Mouse (Mus musculus) regulatory T cell (primary cell): Measurements from ENCODE around the gene Rln3.

Experiments used
- in situ Hi-C: fragments of 300-600 bp; cut with MboI, MseI; formaldehyde crosslinking; loops from one replicate; pipeline ENCODE4 v1.15.1; 2025; ENCODE audit warnings: high pct_unique_total_duplicates

Rln3 gene

DNA sequence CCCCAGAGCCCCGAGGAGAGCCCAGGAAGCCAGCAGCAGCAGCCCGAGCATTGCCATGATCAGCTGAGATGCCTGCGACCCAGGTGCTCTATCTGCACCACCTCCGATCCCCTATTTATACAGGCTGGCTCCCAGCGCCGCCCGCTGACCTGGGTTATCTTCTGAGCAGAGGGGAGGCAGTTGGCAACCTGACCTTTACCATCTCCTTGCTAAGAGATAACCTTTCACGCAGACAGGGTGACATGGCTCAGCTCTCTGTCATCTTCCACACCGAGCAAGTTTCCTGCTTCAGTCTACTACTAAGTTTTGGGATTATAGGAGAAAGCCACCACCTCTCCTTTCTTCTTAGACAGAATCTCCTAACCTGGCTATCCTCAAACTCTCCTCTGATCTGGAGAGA lies at the start of gene Rln3:
TSS of gene Rln3 (minus strand) at position 101 of the 400 bp plus-strand sequence.
- in situ Hi-C loops, result loop anchor here (5.0 kb wide), 1 partner anchor 47 kb away; no protein-coding TSS in a partner anchor

DNA sequence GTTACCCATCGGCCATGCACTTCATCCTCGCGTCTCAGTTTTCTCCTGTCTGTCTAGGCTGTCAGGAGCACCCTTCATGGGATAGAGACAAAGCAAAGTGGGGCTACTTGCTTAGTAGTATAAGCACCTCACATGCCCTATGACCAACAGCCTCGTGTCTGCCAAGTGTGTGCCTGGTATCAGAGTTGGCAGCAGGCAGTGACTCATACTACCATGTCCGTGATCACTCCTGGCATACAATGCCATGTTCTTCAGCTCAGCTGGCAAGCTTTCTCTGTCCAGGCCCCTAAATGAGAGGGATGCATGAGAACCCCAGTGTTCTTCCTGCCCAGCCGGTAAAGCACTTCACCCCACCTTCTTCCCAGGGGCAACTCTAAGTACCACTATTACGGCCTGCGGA lies 45.8 kb upstream of the Rln3 start:
- in situ Hi-C loops, result loop anchor here (5.0 kb wide), 1 partner anchor 48 kb away; the partner anchor contains the start of genes Il27ra and Rln3

DNA sequence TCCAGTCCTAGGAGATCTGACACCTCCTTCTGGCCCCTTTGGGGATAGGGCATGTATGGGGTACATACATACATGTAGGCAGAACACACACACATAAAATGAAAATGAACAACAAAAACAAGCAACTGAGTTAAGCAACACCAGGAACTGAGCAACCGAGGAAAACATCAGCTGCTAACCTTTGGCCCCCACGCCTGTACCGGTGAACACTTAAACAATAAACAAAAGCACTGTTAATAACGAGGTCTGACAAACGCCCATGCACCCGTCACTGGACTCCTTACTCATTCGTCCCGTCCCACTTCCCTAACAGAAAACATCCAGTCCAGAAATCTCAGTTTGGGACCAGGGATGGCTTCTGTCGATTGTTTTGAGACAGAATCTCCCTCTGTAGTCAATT lies 44.5 kb upstream of the Rln3 start:
- in situ Hi-C loops, result no loop called here

DNA sequence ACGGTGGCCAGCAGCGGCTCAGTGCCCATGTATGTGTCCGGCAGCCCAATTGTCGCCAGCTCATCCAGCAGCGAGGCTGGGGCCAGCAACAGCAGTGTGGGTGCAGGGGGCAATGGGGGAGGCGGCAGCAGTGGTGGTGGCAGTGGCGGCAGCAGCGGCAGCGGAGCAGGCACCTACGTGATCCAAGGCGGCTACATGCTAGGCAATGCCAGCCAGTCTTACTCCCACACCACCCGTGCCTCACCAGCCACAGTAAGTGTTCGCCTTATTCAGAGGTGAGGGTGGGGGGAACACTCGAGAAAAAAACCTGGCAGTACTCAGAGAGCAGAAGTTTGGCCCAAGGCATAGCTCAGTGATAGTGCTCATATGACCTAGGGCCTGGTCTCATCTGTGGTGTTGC lies 43.0 kb upstream of the Rln3 start:
- in situ Hi-C loops, result no loop called here

DNA sequence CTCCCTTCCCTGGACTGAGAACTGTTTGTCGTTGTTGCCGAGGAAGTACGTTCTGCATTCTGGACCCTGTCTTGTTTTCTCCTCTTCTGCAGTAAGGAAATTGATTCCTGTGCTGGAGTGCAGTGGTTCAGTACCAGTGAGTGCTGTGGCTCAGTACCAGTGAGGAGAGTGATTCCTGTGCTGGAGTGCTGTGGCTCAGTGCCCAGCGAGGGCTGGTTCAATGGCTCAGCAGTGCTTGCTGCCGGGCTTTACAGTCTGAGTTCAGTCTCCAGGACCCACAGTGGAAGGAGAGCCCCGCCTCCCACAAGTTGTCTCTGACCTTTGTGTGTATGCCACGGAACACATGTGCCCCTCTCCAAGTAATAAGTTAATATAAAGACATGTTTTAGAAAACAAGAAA lies 42.4 kb upstream of the Rln3 start:
- in situ Hi-C loops, result no loop called here

DNA sequence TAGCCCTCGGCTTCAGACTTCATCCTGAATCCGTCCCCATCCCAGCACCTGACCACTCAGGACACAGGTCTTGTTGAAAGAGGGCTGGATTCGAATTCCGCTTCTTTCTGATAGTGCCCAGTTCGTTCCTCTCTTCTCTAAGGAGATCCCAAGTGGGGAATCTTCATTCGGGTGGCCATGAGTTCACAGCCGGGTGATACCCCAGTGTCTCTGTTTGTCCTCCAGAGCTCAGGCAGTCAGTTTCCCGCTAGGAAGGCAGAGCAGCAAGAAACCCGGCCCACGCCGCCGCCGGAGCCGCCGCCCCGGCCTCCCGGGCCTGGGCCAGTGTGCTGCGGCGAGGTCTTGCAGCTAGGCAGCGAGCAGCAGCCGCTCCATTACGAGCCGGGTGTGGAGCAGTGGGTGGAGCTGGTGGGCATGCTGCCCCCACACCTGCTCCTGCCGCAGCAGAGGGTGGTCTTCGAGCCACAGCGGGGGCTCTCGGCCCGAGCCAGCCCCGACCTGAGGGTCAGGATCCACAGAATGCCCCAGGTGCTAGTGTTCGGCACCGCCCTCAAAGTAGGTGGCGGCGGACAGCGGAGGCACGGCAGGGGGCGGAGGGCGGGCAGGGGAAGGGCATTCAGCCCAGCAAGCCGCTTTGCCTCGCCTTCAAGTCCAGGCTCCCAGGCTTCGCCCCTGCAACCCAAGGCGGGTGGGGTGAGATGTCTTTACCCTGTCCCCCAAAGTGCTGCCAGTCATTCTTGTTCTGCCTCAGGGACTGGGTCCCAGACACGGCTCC lies 39.7 kb upstream of the Rln3 start:
- in situ Hi-C loops, result no loop called here

DNA sequence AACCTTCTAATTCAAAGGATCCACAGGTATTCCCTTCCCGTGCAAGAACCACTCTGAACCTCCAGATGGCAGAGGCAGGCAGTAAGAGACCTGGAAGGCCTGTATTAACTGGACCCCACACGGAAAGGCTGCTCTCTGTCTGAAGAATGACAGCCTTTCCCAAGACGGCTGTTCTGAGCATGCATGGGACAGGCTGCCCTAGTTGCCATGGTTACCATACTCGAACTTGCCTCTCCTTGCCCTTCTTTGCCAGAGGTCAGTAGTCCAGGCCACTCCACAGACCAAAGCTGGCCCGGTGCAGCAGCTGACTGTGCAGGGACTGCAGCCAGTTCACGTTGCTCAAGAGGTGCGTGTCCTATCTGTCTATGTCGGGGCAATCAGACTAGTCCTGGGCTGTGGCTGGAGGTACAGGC lies 39.0 kb upstream of the Rln3 start:
- in situ Hi-C loops, result no loop called here

DNA sequence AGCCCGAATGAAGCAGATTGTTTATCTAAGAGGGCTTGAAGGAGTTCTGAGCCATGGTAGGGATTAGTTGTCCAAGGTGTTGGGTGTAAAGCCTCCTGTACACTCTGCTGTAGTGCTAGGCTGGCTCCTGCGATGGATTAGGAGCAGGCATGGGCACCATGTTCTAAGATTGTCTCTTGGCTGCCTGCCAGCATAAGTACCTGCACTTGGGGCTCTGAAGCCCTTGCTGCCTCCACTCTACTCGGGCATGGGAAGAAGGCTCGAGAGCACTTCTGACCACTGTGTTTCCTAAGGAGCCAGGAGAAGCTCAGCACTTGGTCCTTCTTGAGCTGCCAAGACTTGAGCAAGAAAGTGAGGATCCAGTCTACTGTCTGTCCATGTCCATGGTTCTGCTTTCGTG lies 34.4 kb upstream of the Rln3 start:
- in situ Hi-C loops, result no loop called here

DNA sequence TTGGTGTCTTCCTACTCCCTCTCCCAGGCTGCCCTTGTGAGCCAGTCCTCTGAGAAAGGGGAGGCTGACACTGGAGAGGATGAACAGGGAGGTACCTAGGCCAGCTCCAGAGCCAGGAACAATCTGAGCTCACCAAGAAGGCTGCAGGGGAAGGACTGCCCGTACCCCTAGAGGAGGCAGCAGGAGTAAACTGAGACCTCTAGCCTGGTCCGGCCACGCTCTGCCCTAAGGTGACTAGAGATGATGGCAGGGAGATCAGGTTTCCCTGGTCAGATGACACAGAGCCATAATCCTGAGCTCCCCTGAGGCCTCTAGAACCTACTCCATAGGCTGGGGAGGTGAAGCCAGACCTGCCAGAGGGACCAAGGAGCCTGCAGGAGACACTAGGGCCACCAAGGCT lies 32.0 kb upstream of the Rln3 start:
- in situ Hi-C loops, result no loop called here

DNA sequence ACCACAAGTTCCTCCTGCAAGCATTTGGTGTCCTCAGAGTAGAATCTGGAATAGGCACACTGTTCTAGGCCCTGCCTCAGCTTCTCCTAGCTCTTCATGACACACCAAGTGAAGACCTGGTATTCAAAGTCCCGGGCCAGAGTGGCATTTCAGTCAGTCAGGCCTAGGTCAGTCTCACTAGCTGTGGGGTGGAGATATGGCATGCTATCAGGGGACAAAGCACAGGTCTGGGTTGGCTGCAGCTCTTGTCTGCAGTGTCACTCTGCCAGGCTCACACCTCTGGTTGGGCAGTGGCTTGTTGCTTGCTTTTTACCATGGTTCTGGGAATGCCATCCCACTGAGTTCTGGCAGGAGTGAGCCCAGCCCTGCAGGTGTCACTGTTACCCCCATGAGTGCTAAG lies 31.6 kb upstream of the Rln3 start:
- in situ Hi-C loops, result no loop called here

DNA sequence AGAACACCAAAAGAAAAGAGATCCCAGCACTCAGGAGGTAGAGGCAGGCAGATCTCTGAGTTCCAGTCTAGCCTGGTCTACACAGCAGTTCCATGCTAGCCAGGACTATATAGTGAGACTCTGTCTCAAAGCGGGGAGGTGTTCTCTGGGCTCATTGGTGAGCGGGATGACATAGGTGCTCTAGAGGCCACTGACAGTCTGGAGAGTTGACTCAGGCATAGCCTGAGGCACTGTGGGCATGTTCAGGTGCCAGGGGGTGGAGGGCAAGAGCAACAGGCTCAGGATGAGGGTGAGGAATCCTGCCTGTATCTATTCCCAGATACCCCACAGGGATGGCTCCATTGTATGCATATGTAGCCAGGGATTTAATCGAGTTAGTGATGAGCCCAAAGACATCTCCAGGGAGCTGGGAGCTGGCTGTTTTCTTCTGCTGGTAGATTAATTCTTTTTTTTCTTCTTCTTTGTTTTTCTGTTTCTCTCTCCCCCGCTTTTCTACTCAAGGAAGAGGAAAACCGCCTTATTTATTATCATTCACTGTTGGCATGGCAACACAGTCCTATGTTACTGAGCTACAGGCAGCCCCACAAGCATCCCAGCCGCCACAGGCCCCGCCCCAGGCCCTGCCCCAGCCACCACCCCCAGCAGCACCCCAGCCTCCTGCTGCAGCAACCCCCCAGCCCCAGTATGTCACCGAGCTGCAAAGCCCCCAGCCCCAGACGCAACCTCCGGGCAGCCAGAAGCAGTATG lies 28.6 kb upstream of the Rln3 start:
- in situ Hi-C loops, result no loop called here

DNA sequence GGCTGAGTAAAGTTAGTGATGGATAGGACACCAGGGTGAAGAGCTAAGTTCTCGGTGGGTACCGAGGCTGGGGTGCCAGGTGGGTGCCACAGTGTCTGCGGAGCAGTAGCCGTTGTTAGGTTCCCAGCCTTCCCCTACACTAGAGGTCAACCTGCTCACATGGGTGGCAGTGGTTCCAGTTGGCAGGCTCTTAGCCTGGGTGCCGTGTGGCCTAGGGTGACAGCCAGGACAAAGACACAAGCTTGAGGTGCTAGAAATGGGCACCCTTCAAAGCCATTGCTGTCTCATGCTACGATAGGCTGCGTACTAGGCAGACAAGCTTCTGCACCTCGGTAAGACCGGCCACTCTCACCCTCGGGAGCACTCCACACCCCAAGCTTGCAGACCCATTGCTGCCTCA lies 27.5 kb upstream of the Rln3 start:
- in situ Hi-C loops, result no loop called here

DNA sequence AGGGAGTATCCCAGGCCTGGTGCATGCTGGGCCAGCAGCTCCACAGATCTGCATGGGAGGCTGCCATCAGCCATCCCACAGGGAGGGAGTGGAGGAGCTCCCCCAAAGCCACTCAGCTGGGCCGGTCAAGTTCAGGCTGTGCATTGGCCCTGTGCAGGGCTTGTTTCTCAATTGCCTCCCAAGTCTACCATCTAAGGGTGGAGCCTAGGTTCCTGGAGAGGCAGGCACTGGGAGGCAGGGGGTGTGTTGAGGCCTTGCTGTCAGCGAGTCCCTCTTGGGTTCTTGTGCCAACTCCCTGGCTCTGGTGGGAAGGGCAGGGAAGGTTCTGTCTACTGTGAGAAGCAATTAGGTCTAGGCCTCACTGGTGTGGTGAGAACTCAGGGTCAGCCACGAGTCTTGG lies 27.1 kb upstream of the Rln3 start:
- in situ Hi-C loops, result no loop called here

DNA sequence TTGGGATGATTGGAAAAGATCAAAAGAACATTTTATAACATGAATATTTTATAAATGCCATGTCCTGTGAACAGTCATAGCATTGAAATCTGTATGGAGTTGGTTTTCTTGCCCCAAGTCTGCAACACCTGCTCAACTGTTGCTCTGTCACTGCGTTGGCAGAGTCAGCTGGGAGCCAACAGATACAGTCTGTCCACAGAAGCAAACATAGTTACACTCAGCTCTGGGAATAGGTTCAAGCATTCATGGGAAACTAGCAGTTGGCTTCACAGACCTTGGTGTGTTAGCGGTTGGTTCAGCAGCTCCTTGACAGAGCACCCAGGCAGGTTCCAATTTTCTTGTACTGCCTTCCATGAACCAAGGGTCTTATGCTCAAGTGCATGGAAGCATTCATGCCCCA lies 25.9 kb upstream of the Rln3 start:
- in situ Hi-C loops, result no loop called here

DNA sequence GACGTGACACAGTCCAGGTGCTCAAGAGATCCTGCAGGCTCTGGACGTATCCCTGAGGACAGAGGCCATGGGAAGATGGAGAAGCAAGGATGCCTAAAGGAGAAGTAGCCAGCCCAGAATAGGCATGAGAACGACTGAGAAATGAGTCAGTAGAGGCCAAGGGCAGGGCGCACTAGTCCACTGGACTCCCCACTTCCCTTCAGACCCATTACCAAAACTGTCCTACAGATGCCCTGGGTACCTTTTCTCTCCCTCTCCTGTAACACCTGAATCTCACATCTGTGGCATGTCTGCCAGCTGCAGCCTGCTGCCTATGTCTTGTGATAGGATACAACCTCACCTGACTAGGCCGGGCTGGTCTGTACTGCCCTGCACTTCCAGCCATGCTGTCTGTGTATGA lies 25.4 kb upstream of the Rln3 start:
- in situ Hi-C loops, result no loop called here

DNA sequence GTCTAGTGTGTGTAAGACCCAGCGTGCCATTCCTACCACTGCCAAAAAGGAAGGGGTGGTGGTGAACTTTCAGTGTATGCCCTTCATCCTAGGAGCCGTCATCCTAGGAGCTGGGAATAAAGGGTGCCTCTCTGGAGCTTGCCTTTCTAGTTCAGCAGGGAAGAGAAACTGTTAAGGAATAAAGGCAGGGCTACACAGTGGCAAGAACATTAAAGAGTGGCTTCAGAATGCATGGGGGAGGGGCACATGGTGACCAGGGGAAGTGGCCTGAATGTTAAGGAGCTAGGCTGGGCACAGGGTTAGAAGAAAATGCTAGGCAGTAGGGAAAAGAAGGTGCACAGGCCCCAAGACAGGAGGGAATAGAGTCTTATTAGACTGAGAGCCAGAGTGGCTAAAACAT lies 24.9 kb upstream of the Rln3 start:
- in situ Hi-C loops, result no loop called here

DNA sequence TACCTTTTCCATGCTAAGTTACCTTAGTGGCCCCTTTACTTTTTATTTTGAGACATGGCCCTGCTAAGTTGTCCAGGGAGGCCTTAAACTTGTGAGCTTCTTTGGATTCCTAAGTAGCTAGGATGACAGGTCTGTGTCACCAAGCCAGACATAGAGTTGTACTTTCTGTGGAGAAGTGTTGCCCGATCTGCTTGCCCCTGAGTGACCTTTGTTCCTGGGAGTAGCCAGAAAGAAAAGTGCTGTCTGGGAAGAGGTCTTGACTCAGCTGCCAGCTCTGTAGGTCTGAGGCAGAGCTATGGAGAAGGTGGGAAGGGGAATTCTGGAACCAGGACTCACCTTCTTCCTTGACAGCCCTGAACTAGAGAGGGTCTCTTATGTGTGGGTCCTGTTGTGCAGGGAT lies 24.4 kb upstream of the Rln3 start:
- in situ Hi-C loops, result no loop called here

DNA sequence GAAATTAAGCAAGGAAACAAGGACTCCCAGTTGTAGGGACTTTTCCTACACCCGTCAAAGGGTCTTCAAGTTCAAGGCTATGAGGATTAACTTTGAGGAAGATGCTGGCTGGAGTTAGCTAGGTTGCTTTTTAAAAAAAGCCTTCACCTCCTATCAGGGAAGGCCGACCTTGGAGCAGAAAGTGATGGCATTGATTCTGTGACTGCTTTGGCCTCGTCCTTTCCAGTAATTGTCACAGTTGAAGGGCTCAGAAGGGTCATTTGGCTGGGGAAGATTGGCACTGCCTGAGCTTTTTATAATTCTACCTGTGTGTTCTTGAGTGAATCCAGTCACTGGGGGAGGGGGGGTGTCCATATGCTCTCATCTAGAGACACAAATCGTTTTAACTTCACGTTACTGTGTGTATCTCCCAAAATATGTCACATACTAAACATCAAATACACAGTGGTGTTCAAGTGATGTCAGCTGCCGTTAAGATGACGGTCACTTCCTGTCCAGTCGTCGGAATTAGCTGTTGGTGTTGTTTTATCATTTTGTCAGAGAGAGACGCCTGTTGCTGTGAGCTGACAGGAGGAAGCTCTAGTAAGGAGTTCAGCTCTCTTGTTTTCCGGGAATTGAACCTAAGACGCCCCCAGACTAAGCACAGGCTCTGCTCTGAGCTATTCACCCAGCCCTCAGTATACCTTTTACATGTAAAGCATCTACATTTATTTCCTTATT lies 23.7 kb upstream of the Rln3 start:
- in situ Hi-C loops, result no loop called here

DNA sequence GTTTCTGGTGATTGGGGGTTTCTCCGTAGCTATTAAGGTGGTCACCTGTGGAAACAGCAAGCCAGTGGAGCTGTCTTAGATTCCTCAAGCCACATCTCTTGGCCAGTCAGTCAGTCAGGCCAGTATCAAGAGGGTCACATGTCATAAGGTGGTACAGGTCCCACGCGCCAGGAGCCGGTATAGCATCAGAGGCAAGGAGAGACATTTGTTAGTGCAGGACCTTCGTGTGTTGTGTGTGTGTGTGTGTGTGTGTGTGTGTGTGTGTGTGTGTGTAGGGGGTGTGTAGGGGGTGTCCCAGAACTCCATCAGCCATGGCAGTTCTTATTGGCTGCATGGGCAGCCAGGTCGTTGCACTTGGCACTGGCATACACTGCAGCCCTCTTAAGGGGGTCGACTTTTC lies 23.1 kb upstream of the Rln3 start:
- in situ Hi-C loops, result no loop called here

DNA sequence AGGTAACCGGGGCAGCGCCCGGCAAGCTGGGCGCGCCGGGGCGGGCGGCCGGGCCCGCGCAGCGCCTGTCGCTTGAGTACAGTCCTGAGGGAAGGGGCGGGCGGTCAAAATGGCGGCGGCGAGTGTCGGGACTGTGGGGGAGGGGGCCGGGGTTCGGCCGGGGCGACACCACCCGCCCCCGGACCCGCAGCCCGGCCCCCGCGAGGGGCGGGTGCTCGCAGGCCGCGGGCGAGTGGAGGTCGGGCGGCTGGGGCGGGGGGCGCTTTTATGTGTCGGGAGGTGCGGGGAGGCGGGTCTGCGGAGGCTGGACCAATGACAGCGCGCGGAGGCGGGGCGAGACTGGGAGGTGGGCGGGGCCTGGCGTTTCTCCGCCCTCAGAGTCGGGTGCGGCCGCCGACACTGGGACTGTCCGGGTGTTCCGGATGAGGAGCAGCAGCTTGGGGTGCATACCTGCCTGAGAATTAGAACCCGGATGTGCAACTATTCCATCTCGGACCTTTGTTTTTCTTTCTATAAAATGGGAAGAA lies 22.3 kb upstream of the Rln3 start:
- in situ Hi-C loops, result no loop called here

DNA sequence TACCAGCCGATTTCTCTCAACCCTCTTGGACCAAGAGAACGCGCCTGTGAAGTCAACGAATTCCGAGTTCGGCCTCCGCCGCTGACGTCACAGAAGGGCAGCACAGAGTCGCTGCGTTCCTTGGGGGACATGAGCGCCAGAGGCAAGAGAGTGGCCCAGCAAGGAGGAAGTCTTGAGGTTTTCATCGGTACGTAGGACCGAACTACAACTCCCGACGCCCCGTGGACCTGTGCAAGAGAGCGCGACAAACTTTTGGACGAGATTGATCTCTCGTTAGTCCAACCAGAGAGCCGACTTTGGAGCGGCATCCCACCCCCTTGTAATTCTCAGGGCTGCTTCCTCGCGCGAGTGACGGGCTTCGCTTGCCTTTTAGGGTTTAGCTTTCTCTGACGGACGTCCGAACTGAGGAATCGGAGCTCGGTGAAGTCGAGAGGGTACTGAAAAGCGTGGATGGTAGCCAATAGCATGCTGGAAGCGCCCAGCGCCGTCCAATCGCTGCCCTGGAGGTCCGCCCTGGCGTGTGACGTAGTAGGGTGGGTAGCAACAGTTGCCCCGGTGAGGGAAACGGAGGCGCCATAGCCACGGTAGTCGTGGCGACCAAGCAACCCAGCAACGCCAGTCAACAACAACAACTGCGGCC lies 21.6 kb upstream of the Rln3 start, which contains the start of gene Rfx1:
TSS of gene Rfx1 (plus strand) at position 544 of the 640 bp plus-strand sequence.
- in situ Hi-C loops, result no loop called here
